Mouse (Mus musculus) ES-E14 (cell line): ENCODE results near the gene Plac1. TPM values are rescaled to one million over a fixed set of nuclear protein-coding genes. Genes with fewer than 3 reads are reported as not detected.

Source experiments
- DNase-seq: peaks from one replicate; pipeline ENCODE4 v3.0.0-alpha.2; 2013; ENCODE audit warnings: low read depth, low spot score
- H3K27ac ChIP-seq: 2 replicates; pipeline ENCODE4 v1.5.1; 2012; ENCODE audit warnings: low read depth, mild to moderate bottlenecking, low read length, moderate library complexity, mixed read lengths; ENCODE audit not compliant: poor library complexity, insufficient read depth, severe bottlenecking
- H3K36me3 ChIP-seq: 2 replicates; pipeline ENCODE4 v1.6.1; 2012; ENCODE audit warnings: mild to moderate bottlenecking, low read length, moderate library complexity, mixed read lengths; ENCODE audit not compliant: control insufficient read depth, poor library complexity, insufficient read depth, severe bottlenecking
- H3K4me1 ChIP-seq, 2 experiments: fragments of 150-350 bp in 1 of 2; sonication (generic) in 1 of 2; 2 replicates each; pipeline ENCODE4 v1.6.1; 2012; ENCODE audit warnings: low read length in 2 of 2, mild to moderate bottlenecking in 1 of 2, mixed read lengths in 1 of 2; ENCODE audit not compliant: control insufficient read depth in 2 of 2, insufficient read depth in 2 of 2, poor library complexity in 1 of 2
- H3K4me3 ChIP-seq, 2 experiments: fragments of 150-350 bp in 1 of 2; sonication (generic) in 1 of 2; 2 replicates each; pipeline ENCODE4 v1.5.1; 2012; ENCODE audit warnings: low read length in 2 of 2, low read depth in 1 of 2, mild to moderate bottlenecking in 1 of 2, mixed read lengths in 1 of 2; ENCODE audit not compliant: insufficient read depth in 1 of 2, poor library complexity in 1 of 2, severe bottlenecking in 1 of 2
- H3K9ac ChIP-seq: 2 replicates; pipeline ENCODE4 v1.6.1; 2012; ENCODE audit warnings: low read depth, mild to moderate bottlenecking, low read length, mixed read lengths; ENCODE audit not compliant: poor library complexity, insufficient read depth, severe bottlenecking
- H3K9me3 ChIP-seq: fragments of 150-350 bp; sonication (generic); 2 replicates; pipeline ENCODE4 v1.6.1; 2012; ENCODE audit warnings: low read depth, mild to moderate bottlenecking, low read length; ENCODE audit not compliant: control insufficient read depth, insufficient read depth
- CHD2 ChIP-seq: IDR thresholded peaks from 2 replicates; pipeline ENCODE4 v1.6.1; 2014; ENCODE audit warnings: mild to moderate bottlenecking, low read depth, low read length, inconsistent platforms
- HCFC1 ChIP-seq: IDR thresholded peaks from 2 replicates; pipeline ENCODE4 v1.6.1; 2012; ENCODE audit warnings: low read length, inconsistent platforms, borderline replicate concordance; ENCODE audit not compliant: insufficient read depth
- MAFK ChIP-seq: IDR thresholded peaks from 2 replicates; pipeline ENCODE4 v1.6.1; 2014; ENCODE audit warnings: mild to moderate bottlenecking, low read depth, low read length, inconsistent platforms; ENCODE audit not compliant: insufficient read depth
- ZC3H11A ChIP-seq: IDR thresholded peaks from 2 replicates; pipeline ENCODE4 v1.6.1; 2012; ENCODE audit warnings: low read depth, mild to moderate bottlenecking, inconsistent platforms, low read length, borderline replicate concordance
- ZNF384 ChIP-seq: IDR thresholded peaks from 2 replicates; pipeline ENCODE4 v1.6.1; 2012; ENCODE audit warnings: low read depth, low read length, inconsistent platforms
- in situ Hi-C, 2 experiments: fragments of 600-800 bp; cut with MboI; formaldehyde crosslinking; loops; one replicate each; pipeline ENCODE4 v1.15.1; 2025; ENCODE audit warnings: low sequenced_read_pairs in 2 of 2, inconsistent platforms in 1 of 2; ENCODE audit not compliant: unreplicated experiment in 2 of 2
- total RNA-seq: library from RNA; depleted of rRNA; stranded (reverse); fragments of 300-350 nt; gene quantifications from 2 replicates; pipeline ENCODE4 v1.2.3, GENCODE M21; 2012

Gene Plac1
- total RNA-seq, 1 experiment, result 5.7 TPM

GRCm38 (mm10) chrX:53237971-53238370 lies 1.9 kb downstream of the Plac1 start:
- TF ChIP-seq MAFK (no peak), ZNF384 (no peak), ZC3H11A (no peak), HCFC1 (no peak), CHD2 (no peak)
- H3K36me3 ChIP-seq, result no peaks in the 10 kb centered on the region
- in situ Hi-C loops, result no loop called here
- H3K9ac ChIP-seq, result no peak overlapping the region
- no peak overlapping the region for H3K4me3 ChIP-seq
- peak; percentile 19 for DNase-seq
- no peak overlapping the region for H3K27ac ChIP-seq
- H3K4me1 ChIP-seq, result no peaks in the 10 kb centered on the region
- H3K9me3 ChIP-seq, result no peaks in the 10 kb centered on the region

DNA sequence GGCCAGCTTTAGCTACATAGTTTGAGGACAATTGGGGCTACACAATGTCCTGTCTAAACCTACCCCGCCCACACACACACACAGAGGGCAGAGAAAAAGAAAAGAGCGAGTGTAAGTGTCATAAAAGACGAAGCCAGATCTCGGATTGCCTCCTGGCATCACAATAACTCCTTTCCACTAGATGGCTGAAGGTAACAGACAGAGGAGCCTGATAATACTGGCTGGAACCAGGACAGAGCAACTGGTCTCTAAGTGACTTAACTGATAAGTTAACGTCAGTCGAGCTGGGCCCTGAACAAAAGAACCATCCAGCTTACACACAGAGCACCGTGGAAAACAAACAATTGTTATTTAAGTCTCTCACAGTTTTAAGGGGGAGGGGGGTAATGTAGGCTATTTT lies 3.5 kb downstream of the Plac1 start:
- H3K9ac ChIP-seq, result no peak overlapping the region
- no peak overlapping the region for H3K27ac ChIP-seq
- H3K36me3 ChIP-seq, result no peaks in the 10 kb centered on the region
- in situ Hi-C loops, result no loop called here
- peak; percentile 11 for DNase-seq
- H3K9me3 ChIP-seq, result no peaks in the 10 kb centered on the region
- no peaks in the 10 kb centered on the region for H3K4me1 ChIP-seq
- TF ChIP-seq ZNF384, result no peak
- no peak for TF ChIP-seq CHD2
- TF ChIP-seq MAFK, result no peak
- no peak for TF ChIP-seq ZC3H11A
- TF ChIP-seq HCFC1, result no peak
- no peak overlapping the region for H3K4me3 ChIP-seq

DNA sequence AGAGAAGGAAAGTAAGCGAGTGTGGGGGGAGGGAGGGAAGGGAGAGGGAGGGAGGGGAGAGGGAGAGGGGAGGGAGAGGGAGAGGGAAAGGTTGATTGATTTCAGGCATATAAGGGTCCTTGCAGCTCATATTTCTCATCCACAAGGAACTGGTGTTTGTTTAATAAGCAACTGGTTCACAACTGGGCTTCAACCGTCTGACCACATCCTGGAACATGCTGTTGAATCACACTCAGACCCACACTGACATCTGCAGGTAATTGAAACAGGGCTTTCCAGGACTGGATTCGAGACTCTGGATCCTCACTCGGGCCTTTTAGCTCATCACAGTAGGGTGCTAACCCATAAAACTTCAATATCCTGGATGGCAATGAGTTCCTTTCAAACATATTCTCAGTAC lies 6.2 kb downstream of the Plac1 start:
- in situ Hi-C loops, result no loop called here
- H3K27ac ChIP-seq, result no peak overlapping the region
- H3K36me3 ChIP-seq, result no peaks in the 10 kb centered on the region
- no peak for DNase-seq
- H3K9me3 ChIP-seq, result no peaks in the 10 kb centered on the region
- TF ChIP-seq ZC3H11A, result no peak
- no peak overlapping the region for H3K4me3 ChIP-seq
- H3K9ac ChIP-seq, result no peak overlapping the region
- H3K4me1 ChIP-seq, result no peaks in the 10 kb centered on the region

DNA sequence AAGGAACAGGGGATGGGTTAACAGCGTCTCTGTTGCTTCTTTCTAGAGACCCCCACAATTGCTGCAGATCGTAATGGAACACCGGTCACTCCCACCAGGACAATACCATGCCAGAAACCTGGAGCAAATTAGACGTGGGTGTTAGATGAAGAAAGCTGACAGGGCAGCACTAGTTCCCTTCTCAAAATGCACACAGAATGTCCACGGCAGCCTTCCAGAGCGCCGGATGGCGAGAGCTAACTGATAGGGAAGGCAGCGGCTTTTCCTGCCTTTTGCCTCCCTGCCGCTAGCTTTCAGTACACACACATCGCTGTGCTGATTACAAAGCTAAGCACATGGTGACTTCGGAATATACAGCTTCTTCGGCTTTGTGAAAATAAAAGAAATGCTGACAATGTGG lies 7.9 kb downstream of the Plac1 start:
- no peaks in the 10 kb centered on the region for H3K4me1 ChIP-seq
- H3K27ac ChIP-seq, result no peak overlapping the region
- TF ChIP-seq ZC3H11A (no peak), HCFC1 (no peak), ZNF384 (no peak)
- H3K9ac ChIP-seq, result no peak overlapping the region
- DNase-seq, result no peak
- in situ Hi-C loops, result no loop called here
- no peak overlapping the region for H3K4me3 ChIP-seq
- H3K9me3 ChIP-seq, result no peaks in the 10 kb centered on the region
- no peaks in the 10 kb centered on the region for H3K36me3 ChIP-seq

DNA sequence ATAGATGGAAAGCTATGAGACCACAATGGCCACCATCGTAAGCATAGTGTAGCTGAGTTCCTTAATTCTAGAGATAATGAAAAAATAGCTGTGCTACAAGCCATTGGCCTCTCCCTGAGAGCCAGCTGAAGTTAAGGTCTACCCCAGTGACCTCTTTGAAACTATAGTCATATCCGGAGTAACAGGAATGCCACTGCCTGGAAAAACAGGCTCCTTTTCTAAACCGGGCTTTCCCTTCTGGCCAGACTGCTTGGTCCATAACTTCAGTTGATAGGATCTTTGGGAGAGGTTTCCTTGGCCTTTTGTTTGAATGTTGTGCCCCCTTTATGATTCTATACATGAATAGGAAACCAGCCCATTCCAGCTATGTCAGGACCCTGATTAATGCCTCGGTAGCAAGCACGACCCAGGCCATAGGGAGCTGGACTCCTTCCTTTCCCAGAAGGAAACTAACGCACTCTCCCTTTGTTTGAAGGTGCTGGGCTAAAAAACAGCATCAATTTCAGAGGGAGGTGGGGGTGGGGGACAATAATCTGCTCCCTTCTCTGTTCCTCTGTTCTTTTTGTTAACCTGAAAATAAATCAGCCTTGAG lies 15.5 kb downstream of the Plac1 start:
- Histone ChIP-seq H3K36me3 (no peaks in the 10 kb centered on the region), H3K9me3 (no peaks in the 10 kb centered on the region), H3K27ac (no peak overlapping the region), H3K4me3 (no peak overlapping the region), H3K9ac (no peak overlapping the region), H3K4me1 (no peaks in the 10 kb centered on the region)
- no peak for DNase-seq
- in situ Hi-C loops, result no loop called here
- TF ChIP-seq CHD2 (no peak), MAFK (no peak), HCFC1 (no peak)
